Mouse (Mus musculus) kidney, adult 2 months (tissue): ENCODE data around the gene Afg3l1. TPM values are rescaled to one million over a fixed set of nuclear protein-coding genes. Genes with fewer than 3 reads are reported as not detected.

ENCODE experiments used
- DNase-seq: peaks from one replicate; pipeline ENCODE4 v3.0.0; 2021
- H3K27ac ChIP-seq: fragments of 200-500 bp; 2 replicates; pipeline ENCODE4 v1.5.1; 2012; ENCODE audit warnings: low read depth, low read length, control low read depth, inconsistent platforms; ENCODE audit not compliant: insufficient read depth
- H3K27me3 ChIP-seq: fragments of 200-500 bp; replicated peaks from 2 replicates; pipeline ENCODE4 v1.6.1; 2012; ENCODE audit warnings: mild to moderate bottlenecking, moderate library complexity, low read length, inconsistent platforms; ENCODE audit not compliant: control insufficient read depth, insufficient read depth
- H3K36me3 ChIP-seq: fragments of 200-500 bp; 2 replicates; pipeline ENCODE4 v1.6.1; 2012; ENCODE audit warnings: mild to moderate bottlenecking, moderate library complexity, low read length, inconsistent platforms; ENCODE audit not compliant: control insufficient read depth, insufficient read depth
- H3K4me1 ChIP-seq: fragments of 200-500 bp; 2 replicates; pipeline ENCODE4 v1.6.1; 2011; ENCODE audit warnings: low read length; ENCODE audit not compliant: control insufficient read depth, insufficient read depth
- H3K4me3 ChIP-seq: fragments of 200-500 bp; 2 replicates; pipeline ENCODE4 v1.5.1; 2011; ENCODE audit warnings: mild to moderate bottlenecking, low read depth, low read length, control low read depth; ENCODE audit not compliant: insufficient read depth
- CTCF ChIP-seq: fragments of 200-500 bp; conservative IDR thresholded peaks from 2 replicates; pipeline ENCODE4 v1.5.1; 2011; ENCODE audit warnings: low read depth, mild to moderate bottlenecking, control low read depth, low read length, moderate library complexity, mixed read lengths; ENCODE audit not compliant: insufficient read depth, insufficient read length
- POLR2A ChIP-seq: fragments of 200-500 bp; IDR thresholded peaks from one replicate; pipeline ENCODE4 v1.6.1; 2011; ENCODE audit warnings: low read depth, low read length, control low read depth
- WGBS: fragments of 180-500 bp; shearing (Covaris S2); methylation state at CpG from one replicate; pipeline ENCODE4 v1.1.7; 2018; 5-methylcytosine and 5-hydroxymethylcytosine counted together
- polyA plus RNA-seq: library from polyadenylated mRNA; depleted of rRNA; stranded (reverse); fragments of >200 nt; gene quantifications from 2 replicates; pipeline ENCODE4 v1.2.3, GENCODE M21; 2012

Afg3l1 gene
- polyA plus RNA-seq, 1 experiment: 38.7 TPM

- WGBS: 83% methylated on average over 2 of the region's 2 CpGs
- Histone ChIP-seq H3K27ac (no peak overlapping the region), H3K4me3 (no peak overlapping the region), H3K4me1 (peaks cover 17% of the 10 kb centered on the region; the same call in 1 of the 2 replicates), H3K27me3 (no peaks in the 10 kb centered on the region), H3K36me3 (no peaks in the 10 kb centered on the region)
- TF ChIP-seq CTCF (no peak), POLR2A (no peak)
- no peak for DNase-seq
Measured at GRCm38 (mm10) chr8:123441788-123442187, 35.9 kb upstream of the Afg3l1 start.

GRCm38 (mm10) chr8:123442351-123442750 lies 35.4 kb upstream of the Afg3l1 start:
- no peak for TF ChIP-seq CTCF
- no peak for TF ChIP-seq POLR2A
- H3K4me3 ChIP-seq: no peak overlapping the region
- H3K27me3 ChIP-seq: no peaks in the 10 kb centered on the region
- H3K36me3 ChIP-seq: no peaks in the 10 kb centered on the region
- 75% methylated on average over 5 of the region's 5 CpGs for WGBS
- DNase-seq: no peak
- peak overlapping the region; percentile 6; the same call in 1 of the 2 replicates for H3K27ac ChIP-seq
- H3K4me1 ChIP-seq: peaks cover 17% of the 10 kb centered on the region; the same call in 1 of the 2 replicates

DNA sequence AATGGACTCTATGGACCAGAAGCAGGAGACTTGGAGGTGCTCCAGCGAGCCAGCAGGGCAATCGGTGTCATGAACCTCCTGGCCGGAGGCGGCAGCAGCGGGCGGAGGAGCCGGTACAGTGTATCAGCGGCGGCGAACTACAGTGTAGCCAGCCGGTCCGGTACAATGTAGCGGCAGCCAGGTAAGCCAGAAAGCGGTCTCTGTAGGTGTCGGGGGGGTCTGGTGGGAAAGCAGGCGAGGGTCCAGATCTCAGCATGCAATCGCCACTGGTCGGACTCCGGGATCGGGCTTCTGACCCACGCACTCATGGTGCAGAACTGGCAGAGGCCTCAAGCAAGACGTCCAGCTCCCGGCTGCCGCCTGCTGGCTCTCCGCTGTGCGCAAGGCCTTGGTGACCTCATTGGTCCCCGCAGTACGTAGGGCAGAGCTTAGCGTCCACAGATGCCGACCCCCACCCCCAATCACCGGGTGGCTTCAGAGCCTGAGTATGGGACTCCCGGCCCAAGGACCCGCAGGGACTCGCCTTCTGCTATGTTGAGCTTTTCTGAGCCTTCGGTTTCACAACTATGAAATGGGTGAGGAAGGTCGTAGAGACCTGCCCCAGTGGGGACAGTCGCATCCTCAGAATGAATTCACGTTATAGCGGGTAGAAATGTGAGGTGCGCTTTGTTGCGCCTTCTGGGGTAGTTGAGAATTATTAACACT lies 34.7 kb upstream of the Afg3l1 start:
- no peaks in the 10 kb centered on the region for H3K27me3 ChIP-seq
- TF ChIP-seq POLR2A (no peak), CTCF (peak; percentile 65)
- H3K36me3 ChIP-seq: no peaks in the 10 kb centered on the region
- WGBS: under 1% methylated on average over 41 of the region's 41 CpGs
- peak; percentile 98 for DNase-seq
- H3K27ac ChIP-seq: peak overlapping the region; percentile 97
- H3K4me1 ChIP-seq: peaks cover 17% of the 10 kb centered on the region; the same call in 1 of the 2 replicates
- H3K4me3 ChIP-seq: peak overlapping the region; percentile 94

DNA sequence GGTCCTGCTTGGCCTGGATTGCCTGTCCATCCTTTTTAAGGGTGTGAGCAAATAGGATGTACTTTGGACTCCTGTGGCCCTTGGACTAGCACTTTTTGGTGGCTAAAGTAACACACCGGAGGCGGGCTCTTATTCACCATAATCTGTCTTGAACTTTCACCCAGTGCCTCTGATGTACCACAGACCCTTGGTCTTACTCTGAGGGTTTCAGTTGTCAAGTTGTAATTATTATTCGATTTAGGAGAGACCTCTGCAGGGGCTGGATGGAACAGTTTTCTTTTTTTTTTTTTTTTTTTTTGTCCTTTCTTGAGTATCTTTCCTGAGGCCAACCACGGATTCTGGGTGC lies 34.2 kb upstream of the Afg3l1 start:
- H3K27ac ChIP-seq: peak overlapping the region; percentile 97
- TF ChIP-seq POLR2A: no peak
- TF ChIP-seq CTCF: no peak
- H3K36me3 ChIP-seq: no peaks in the 10 kb centered on the region
- no peaks in the 10 kb centered on the region for H3K27me3 ChIP-seq
- H3K4me1 ChIP-seq: peaks cover 17% of the 10 kb centered on the region; the same call in 1 of the 2 replicates
- peak; percentile 93 for DNase-seq
- 12% methylated on average over 4 of the region's 4 CpGs for WGBS
- H3K4me3 ChIP-seq: peak overlapping the region; percentile 94

DNA sequence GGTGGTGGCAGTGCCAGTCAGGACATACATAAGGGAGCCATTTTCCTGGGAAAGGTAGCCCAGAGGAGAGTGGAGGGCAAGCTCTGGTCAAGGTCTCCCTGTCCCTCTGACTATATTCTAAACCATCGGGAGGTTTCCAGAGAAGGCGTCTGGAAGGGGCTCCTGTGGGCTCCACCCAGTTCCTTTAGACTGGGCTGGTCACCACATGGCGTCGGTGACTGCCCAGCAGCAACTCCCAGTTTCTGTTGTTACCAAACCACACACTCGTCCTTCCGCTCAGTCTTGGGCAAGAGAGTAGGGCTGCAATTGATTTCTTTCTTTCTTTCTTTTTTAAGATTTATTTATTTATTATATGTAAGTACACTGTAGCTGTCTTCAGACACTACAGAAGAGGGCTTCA lies 33.6 kb upstream of the Afg3l1 start:
- H3K27me3 ChIP-seq: no peaks in the 10 kb centered on the region
- no peak for TF ChIP-seq POLR2A
- TF ChIP-seq CTCF: no peak
- DNase-seq: no peak
- 66% methylated on average over 6 of the region's 6 CpGs for WGBS
- peaks cover 17% of the 10 kb centered on the region; the same call in 1 of the 2 replicates for H3K4me1 ChIP-seq
- H3K36me3 ChIP-seq: no peaks in the 10 kb centered on the region
- peak overlapping the region; percentile 85 for H3K27ac ChIP-seq
- no peak overlapping the region for H3K4me3 ChIP-seq

DNA sequence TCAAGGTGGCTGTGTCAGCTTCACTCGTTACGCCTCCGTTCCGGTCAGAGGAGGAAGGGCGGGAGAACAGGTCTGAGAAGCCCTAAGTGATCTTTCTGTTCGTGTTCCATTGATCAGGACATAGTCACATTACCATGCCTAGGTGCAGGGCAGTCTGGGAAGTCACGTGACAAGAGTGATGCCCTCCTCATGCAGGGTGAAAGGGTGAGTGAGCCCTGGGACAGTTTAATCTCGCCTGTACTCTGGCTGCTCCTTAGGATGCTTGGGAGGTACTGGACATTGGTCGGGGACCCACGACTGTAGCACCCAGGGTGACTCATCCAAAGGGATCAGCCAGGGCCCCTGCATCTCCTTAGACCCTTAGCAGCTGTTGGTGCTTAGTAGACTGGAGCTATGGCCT lies 31.7 kb upstream of the Afg3l1 start:
- Histone ChIP-seq H3K4me1 (peaks cover 17% of the 10 kb centered on the region; the same call in 1 of the 2 replicates), H3K27ac (no peak overlapping the region), H3K4me3 (no peak overlapping the region), H3K36me3 (no peaks in the 10 kb centered on the region), H3K27me3 (no peaks in the 10 kb centered on the region)
- peak; percentile 41 for DNase-seq
- TF ChIP-seq CTCF (no peak), POLR2A (no peak)
- 74% methylated on average over 10 of the region's 10 CpGs for WGBS

DNA sequence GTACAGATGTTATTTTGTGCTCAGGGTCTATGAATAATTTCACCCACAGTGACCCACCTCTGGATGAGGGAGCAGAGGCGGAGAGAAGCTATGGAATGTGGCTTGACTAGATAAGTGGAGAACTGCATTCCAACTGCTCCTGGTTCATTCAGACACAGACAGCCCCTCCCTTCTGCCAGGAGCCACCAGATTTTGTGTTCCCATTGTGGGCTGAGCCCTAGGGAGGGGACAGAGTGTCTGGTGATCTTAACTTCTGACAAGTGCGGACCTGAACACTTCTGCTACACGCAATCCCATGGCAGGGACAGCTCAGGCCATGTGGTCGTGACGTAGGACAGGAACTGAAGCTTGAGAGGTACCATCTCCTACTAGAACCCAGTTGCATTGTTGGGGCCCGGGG lies 30.9 kb upstream of the Afg3l1 start:
- Histone ChIP-seq H3K27me3 (no peaks in the 10 kb centered on the region), H3K4me3 (no peak overlapping the region), H3K27ac (no peak overlapping the region), H3K4me1 (peaks cover 17% of the 10 kb centered on the region; the same call in 1 of the 2 replicates), H3K36me3 (no peaks in the 10 kb centered on the region)
- no peak for DNase-seq
- 90% methylated on average over 6 of the region's 6 CpGs for WGBS
- no peak for TF ChIP-seq CTCF
- no peak for TF ChIP-seq POLR2A
